Mouse (Mus musculus): ENCODE results near the gene Megf9. TPM values are rescaled to one million over a fixed set of nuclear protein-coding genes. Genes with fewer than 3 reads are reported as not detected.

Gene Megf9
- polyA plus RNA-seq, 1 experiment from 2014 or later: 5.0 TPM

DNA sequence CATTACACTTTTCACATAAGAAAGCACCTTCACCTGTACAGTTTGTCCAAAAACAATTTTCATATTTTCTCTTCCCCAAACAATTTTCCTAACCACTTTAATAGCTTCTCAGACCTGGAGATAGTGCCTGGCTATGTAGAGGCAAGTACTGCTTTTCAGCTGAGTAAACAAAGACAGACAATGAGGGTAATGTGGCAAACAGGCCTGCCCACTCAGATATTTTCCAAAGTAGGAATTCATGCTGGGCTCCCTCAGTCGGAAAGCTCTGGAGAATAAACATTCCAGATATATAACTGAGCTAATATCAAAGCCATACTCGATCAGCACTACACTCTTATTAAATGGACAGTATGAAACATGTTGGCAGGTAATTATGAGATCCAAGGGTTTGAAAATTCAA, 25.2 kb downstream of the Megf9 start:
- Histone ChIP-seq H3K4me2 (no peak overlapping the region), H3K36me3 (ENCODE audit: control insufficient read depth, insufficient read depth, low read length) (no peaks in the 10 kb centered on the region), H3K4me3 (ENCODE audit: low read depth, low read length) (no peak overlapping the region), H3K9ac (ENCODE audit: low read depth, low read length) (no peak overlapping the region), H3K9me3 (ENCODE audit: control insufficient read depth, low read length) (no peaks in the 10 kb centered on the region), H3K27ac (ENCODE audit: low read depth, low read length) (no peak overlapping the region), H3K4me1 (replicated peaks; ENCODE audit: control insufficient read depth, insufficient read depth, low read length) (no peaks in the 10 kb centered on the region), H3K27me3 (replicated peaks; ENCODE audit: control insufficient read depth, insufficient read depth, low read length) (no peaks in the 10 kb centered on the region)
- DNase-seq (ENCODE audit: low spot score) (no peak), ATAC-seq (replicated peaks; ENCODE audit: low FRiP score) (no peak)
- WGBS: 56% methylated on average over 2 of the region's 2 CpGs

DNA sequence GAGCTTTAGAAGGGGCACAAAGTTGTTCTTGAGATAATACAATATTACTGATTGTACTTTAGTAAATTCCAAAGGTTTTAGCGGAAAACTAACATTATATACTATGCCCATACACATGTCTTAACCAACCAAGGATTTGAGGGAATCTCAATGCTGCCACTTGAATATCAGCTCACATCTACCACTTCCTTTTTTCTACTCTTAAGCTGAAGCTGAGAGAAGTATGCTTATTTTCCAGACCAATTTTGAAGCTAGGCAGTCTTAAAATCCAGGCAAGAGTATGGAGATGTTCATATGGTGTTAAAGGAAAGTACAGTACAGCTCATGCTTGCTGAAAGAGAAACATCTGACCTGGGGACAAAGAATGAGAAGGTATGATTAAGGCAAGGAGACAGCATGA, 26.6 kb downstream of the Megf9 start:
- Histone ChIP-seq H3K36me3 (ENCODE audit: control insufficient read depth, insufficient read depth, low read length) (no peaks in the 10 kb centered on the region), H3K9me3 (ENCODE audit: control insufficient read depth, low read length) (no peaks in the 10 kb centered on the region), H3K27ac (ENCODE audit: low read depth, low read length) (no peak overlapping the region), H3K4me2 (no peak overlapping the region), H3K4me3 (ENCODE audit: low read depth, low read length) (no peak overlapping the region), H3K4me1 (replicated peaks; ENCODE audit: control insufficient read depth, insufficient read depth, low read length) (no peaks in the 10 kb centered on the region), H3K27me3 (replicated peaks; ENCODE audit: control insufficient read depth, insufficient read depth, low read length) (no peaks in the 10 kb centered on the region), H3K9ac (ENCODE audit: low read depth, low read length) (no peak overlapping the region)
- WGBS: 88% methylated on average over 1 of the region's 1 CpGs
- DNase-seq (ENCODE audit: low spot score) (no peak), ATAC-seq (replicated peaks; ENCODE audit: low FRiP score) (no peak)

DNA sequence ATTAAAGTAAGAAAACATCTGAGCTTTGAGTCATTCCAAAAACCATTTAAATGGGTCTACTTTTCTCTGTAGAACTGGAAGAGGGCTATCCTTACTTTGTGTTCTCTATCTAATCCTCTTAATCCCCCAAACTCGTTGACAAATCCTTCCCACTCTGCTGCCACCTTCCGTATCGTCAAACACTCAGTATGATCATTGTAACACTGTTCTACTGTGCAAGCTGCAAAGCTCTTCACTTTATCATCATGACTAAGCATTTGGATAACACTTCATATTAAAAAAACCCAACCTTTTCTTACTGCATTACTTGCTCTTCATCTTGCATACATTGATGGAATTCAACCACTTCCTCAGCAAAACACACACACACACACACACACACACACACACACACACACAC, 28.8 kb downstream of the Megf9 start:
- DNase-seq (ENCODE audit: low spot score) (no peak), ATAC-seq (replicated peaks; ENCODE audit: low FRiP score) (no peak)
- Histone ChIP-seq H3K36me3 (ENCODE audit: control insufficient read depth, insufficient read depth, low read length) (no peaks in the 10 kb centered on the region), H3K27ac (ENCODE audit: low read depth, low read length) (no peak overlapping the region), H3K4me1 (replicated peaks; ENCODE audit: control insufficient read depth, insufficient read depth, low read length) (no peaks in the 10 kb centered on the region), H3K27me3 (replicated peaks; ENCODE audit: control insufficient read depth, insufficient read depth, low read length) (no peaks in the 10 kb centered on the region), H3K9ac (ENCODE audit: low read depth, low read length) (no peak overlapping the region), H3K4me2 (no peak overlapping the region), H3K4me3 (ENCODE audit: low read depth, low read length) (no peak overlapping the region), H3K9me3 (ENCODE audit: control insufficient read depth, low read length) (no peaks in the 10 kb centered on the region)
- 69% methylated on average over 3 of the region's 3 CpGs for WGBS

DNA sequence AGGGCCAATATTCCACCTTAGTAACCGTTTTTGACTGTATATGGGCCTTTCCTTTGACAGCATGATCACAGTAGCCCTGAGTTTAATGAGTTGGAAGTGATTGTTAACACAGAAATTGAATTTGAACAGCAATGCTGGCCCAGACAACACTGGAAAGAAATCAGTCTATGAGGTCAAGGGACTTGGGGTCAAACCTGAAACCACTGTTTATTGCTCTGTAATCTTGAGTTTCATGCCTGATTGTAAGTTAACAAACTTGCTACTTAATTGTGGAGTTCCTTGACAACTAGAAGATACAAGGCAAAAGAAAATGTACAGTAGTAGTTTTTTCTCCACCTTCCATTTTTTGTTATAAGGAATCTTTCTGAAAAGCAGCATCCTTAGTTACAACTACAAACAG, 31.0 kb downstream of the Megf9 start:
- H3K9ac ChIP-seq (ENCODE audit: low read depth, low read length): no peak overlapping the region
- no peaks in the 10 kb centered on the region for H3K9me3 ChIP-seq (ENCODE audit: control insufficient read depth, low read length)
- H3K27ac ChIP-seq (ENCODE audit: low read depth, low read length): no peak overlapping the region
- no peaks in the 10 kb centered on the region for H3K36me3 ChIP-seq (ENCODE audit: control insufficient read depth, insufficient read depth, low read length)
- DNase-seq (ENCODE audit: low spot score) (no peak), ATAC-seq (replicated peaks; ENCODE audit: low FRiP score) (no peak)
- no peak overlapping the region for H3K4me3 ChIP-seq (ENCODE audit: low read depth, low read length)
- H3K4me1 ChIP-seq (replicated peaks; ENCODE audit: control insufficient read depth, insufficient read depth, low read length): no peaks in the 10 kb centered on the region
- no peaks in the 10 kb centered on the region for H3K27me3 ChIP-seq (replicated peaks; ENCODE audit: control insufficient read depth, insufficient read depth, low read length)
- WGBS: 67% methylated on average over 1 of the region's 1 CpGs
- H3K4me2 ChIP-seq: no peak overlapping the region

DNA sequence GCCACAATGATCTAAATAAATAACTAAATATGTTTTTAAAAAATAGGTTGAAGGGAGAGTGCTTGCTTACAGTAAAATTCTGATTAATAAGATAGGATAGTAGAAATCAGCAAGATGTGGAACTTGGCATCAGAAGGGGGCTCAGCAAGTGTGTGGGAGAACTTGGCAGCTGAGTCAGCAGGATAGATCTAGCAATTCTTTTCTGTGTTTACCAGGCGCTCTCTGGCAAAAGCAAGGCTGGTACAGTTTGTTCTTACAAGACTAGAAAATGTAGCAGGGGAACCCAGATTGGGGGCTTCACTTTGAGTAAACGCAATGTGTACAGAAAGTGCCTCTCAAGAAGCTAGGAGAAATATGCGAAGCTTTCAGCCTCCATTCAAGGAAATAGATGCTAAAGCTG, 35.5 kb downstream of the Megf9 start:
- DNase-seq (ENCODE audit: low spot score): no peak
- Histone ChIP-seq H3K27ac (ENCODE audit: low read depth, low read length) (no peak overlapping the region), H3K4me2 (no peak overlapping the region)

DNA sequence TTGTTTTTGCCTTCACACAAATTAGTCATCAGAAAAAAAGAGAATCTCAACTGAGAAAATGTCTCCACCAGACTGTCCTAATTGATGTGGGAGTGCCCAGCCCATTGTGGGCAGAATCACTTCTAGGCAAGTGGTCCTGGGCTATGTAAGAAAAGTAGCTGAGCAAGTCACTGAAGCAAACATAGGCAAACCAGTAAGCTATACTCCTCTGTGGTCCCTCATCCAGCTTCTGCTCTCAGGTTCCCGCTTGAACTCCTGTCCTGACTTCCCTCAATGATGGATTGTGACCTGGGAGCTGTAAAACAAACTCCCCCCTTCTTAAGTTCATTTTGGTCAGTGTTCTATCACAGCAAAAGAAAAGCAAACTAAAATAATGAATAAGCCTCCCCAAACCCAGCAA, 37.8 kb downstream of the Megf9 start:
- DNase-seq (ENCODE audit: low spot score): no peak
- H3K4me1 ChIP-seq (replicated peaks; ENCODE audit: control insufficient read depth, insufficient read depth, low read length): no peaks in the 10 kb centered on the region
- no peak overlapping the region for H3K9ac ChIP-seq (ENCODE audit: low read depth, low read length)
- H3K36me3 ChIP-seq (ENCODE audit: control insufficient read depth, insufficient read depth, low read length): no peaks in the 10 kb centered on the region
- no peaks in the 10 kb centered on the region for H3K9me3 ChIP-seq (ENCODE audit: control insufficient read depth, low read length)
- H3K4me3 ChIP-seq (ENCODE audit: low read depth, low read length): no peak overlapping the region
- H3K27me3 ChIP-seq (replicated peaks; ENCODE audit: control insufficient read depth, insufficient read depth, low read length): no peaks in the 10 kb centered on the region
- 62% methylated on average over 1 of the region's 1 CpGs for WGBS
- no peak overlapping the region for H3K4me2 ChIP-seq
- ATAC-seq (replicated peaks; ENCODE audit: low FRiP score): no peak
- no peak overlapping the region for H3K27ac ChIP-seq (ENCODE audit: low read depth, low read length)

More for the DNA sequence above, 35.5 kb downstream of the Megf9 start:
- no peak overlapping the region for H3K9ac ChIP-seq (ENCODE audit: low read depth, low read length)
- 86% methylated on average over 3 of the region's 3 CpGs for WGBS
- ATAC-seq (replicated peaks; ENCODE audit: low FRiP score): no peak
- no peaks in the 10 kb centered on the region for H3K36me3 ChIP-seq (ENCODE audit: control insufficient read depth, insufficient read depth, low read length)
- H3K4me3 ChIP-seq (ENCODE audit: low read depth, low read length): no peak overlapping the region
- H3K27me3 ChIP-seq (replicated peaks; ENCODE audit: control insufficient read depth, insufficient read depth, low read length): no peaks in the 10 kb centered on the region
- no peaks in the 10 kb centered on the region for H3K9me3 ChIP-seq (ENCODE audit: control insufficient read depth, low read length)
- no peaks in the 10 kb centered on the region for H3K4me1 ChIP-seq (replicated peaks; ENCODE audit: control insufficient read depth, insufficient read depth, low read length)

DNA sequence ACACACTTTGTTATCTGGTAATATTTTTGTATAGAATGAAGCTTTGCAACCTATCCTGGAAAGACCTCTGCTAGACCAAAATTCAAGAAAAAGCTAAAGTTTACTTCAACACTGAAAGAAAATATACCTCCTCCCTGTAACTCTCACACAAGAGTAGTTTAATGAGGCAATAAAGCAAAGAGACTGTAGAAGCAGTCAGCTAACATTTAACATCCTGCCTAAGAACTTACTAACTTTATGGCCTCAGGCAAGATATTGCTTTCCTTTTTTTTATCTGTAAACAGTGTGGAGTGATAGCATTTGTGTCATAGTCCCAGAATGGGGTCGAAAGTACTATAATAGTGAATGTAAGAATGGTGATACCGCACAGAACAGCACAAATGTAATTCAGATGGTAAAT, 45.0 kb downstream of the Megf9 start:
- Histone ChIP-seq H3K4me2 (no peak overlapping the region), H3K36me3 (ENCODE audit: control insufficient read depth, insufficient read depth, low read length) (no peaks in the 10 kb centered on the region), H3K27me3 (replicated peaks; ENCODE audit: control insufficient read depth, insufficient read depth, low read length) (no peaks in the 10 kb centered on the region), H3K4me1 (replicated peaks; ENCODE audit: control insufficient read depth, insufficient read depth, low read length) (no peaks in the 10 kb centered on the region), H3K9ac (ENCODE audit: low read depth, low read length) (no peak overlapping the region), H3K27ac (ENCODE audit: low read depth, low read length) (no peak overlapping the region), H3K9me3 (ENCODE audit: control insufficient read depth, low read length) (no peaks in the 10 kb centered on the region), H3K4me3 (ENCODE audit: low read depth, low read length) (no peak overlapping the region)
- DNase-seq (ENCODE audit: low spot score): no peak
- 85% methylated on average over 2 of the region's 2 CpGs for WGBS
- ATAC-seq (replicated peaks; ENCODE audit: low FRiP score): no peak

DNA sequence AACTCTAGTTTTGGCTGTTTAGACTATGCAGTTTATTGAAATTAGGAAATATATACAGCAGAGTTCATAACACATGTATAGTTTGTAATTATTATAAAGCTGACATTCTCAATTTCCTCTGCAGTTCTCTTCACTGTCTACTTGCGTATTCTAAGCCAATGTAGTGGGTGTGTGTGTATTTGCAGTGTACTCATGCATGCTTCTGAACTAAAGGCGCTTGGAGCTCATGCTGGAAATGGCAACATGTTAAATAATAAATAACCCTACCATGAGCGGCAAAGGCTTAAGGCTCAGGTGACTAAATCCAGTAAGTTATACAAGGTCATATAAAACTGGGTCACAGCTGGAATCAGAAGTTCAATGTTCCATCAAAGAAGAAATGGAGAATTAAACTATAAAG, 46.4 kb downstream of the Megf9 start:
- H3K9me3 ChIP-seq (ENCODE audit: control insufficient read depth, low read length): no peaks in the 10 kb centered on the region
- H3K27me3 ChIP-seq (replicated peaks; ENCODE audit: control insufficient read depth, insufficient read depth, low read length): no peaks in the 10 kb centered on the region
- DNase-seq (ENCODE audit: low spot score) (no peak), ATAC-seq (replicated peaks; ENCODE audit: low FRiP score) (no peak)
- 86% methylated on average over 3 of the region's 3 CpGs for WGBS
- no peak overlapping the region for H3K9ac ChIP-seq (ENCODE audit: low read depth, low read length)
- H3K36me3 ChIP-seq (ENCODE audit: control insufficient read depth, insufficient read depth, low read length): no peaks in the 10 kb centered on the region
- no peak overlapping the region for H3K4me3 ChIP-seq (ENCODE audit: low read depth, low read length)
- no peaks in the 10 kb centered on the region for H3K4me1 ChIP-seq (replicated peaks; ENCODE audit: control insufficient read depth, insufficient read depth, low read length)
- H3K27ac ChIP-seq (ENCODE audit: low read depth, low read length): no peak overlapping the region
- no peak overlapping the region for H3K4me2 ChIP-seq

DNA sequence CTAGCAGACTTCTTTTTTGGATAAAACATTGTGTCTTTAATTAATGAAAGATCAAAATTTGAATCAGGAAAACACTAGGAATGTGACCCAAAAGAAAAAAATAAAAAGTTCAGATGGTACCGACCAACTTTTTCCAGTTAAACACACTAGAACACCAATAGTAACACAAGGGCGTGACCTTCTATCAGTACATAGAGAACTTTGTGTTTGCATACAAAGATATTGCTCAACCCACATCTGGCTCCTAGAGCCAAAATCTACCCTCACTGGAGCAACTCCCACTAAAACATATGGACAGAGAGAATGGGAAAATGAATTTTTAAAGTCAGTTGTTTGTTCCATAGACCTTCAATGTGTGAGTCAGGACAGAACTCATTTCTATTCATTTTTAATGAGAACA, 50.7 kb downstream of the Megf9 start:
- Histone ChIP-seq H3K4me3 (ENCODE audit: low read depth, low read length) (no peak overlapping the region), H3K9me3 (ENCODE audit: control insufficient read depth, low read length) (no peaks in the 10 kb centered on the region), H3K9ac (ENCODE audit: low read depth, low read length) (no peak overlapping the region), H3K27me3 (replicated peaks; ENCODE audit: control insufficient read depth, insufficient read depth, low read length) (no peaks in the 10 kb centered on the region), H3K36me3 (ENCODE audit: control insufficient read depth, insufficient read depth, low read length) (no peaks in the 10 kb centered on the region), H3K27ac (ENCODE audit: low read depth, low read length) (no peak overlapping the region), H3K4me2 (no peak overlapping the region), H3K4me1 (replicated peaks; ENCODE audit: control insufficient read depth, insufficient read depth, low read length) (no peaks in the 10 kb centered on the region)
- WGBS: 72% methylated on average over 2 of the region's 2 CpGs
- DNase-seq (ENCODE audit: low spot score) (no peak), ATAC-seq (replicated peaks; ENCODE audit: low FRiP score) (no peak)

All from liver, embryonic 11.5 days (tissue).